Mouse (Mus musculus) embryonic fibroblast, embryonic 13.5 days (primary cell): ENCODE results near the gene Sim2. TPM values are rescaled to one million over a fixed set of nuclear protein-coding genes. Genes with fewer than 3 reads are reported as not detected.

Source experiments
- H3K27ac ChIP-seq: 2 replicates; pipeline ENCODE4 v1.5.1; 2012; ENCODE audit warnings: low read length, control low read depth, inconsistent platforms; ENCODE audit not compliant: insufficient read depth
- H3K4me1 ChIP-seq: 2 replicates; pipeline ENCODE4 v1.6.1; 2011; ENCODE audit warnings: low read length; ENCODE audit not compliant: control insufficient read depth, insufficient read depth
- H3K4me3 ChIP-seq: 2 replicates; pipeline ENCODE4 v1.5.1; 2011; ENCODE audit warnings: mild to moderate bottlenecking, control low read depth, low read length; ENCODE audit not compliant: insufficient read depth
- CTCF ChIP-seq: IDR thresholded peaks from 2 replicates; pipeline ENCODE4 v1.5.1; 2011; ENCODE audit warnings: mild to moderate bottlenecking, control low read depth, low read length, moderate library complexity, borderline replicate concordance; ENCODE audit not compliant: insufficient read depth
- POLR2A ChIP-seq: IDR thresholded peaks from 2 replicates; pipeline ENCODE4 v1.6.1; 2011; ENCODE audit warnings: low read depth, mild to moderate bottlenecking, control low read depth, low read length, moderate library complexity
- polyA plus RNA-seq: library from polyadenylated mRNA; stranded (reverse); fragments of >200 nt; gene quantifications from 2 replicates; pipeline ENCODE4 v1.2.4, GENCODE M21; 2011; ENCODE audit warnings: low read depth; ENCODE audit not compliant: missing spikeins, insufficient read length

Sim2 gene
- polyA plus RNA-seq = 6.9 and 14.6 TPM in 2 replicates

GRCm38 (mm10) chr16:94084711-94085602 lies at the start of gene Sim2:
Gene Sim2 (plus strand): TSS chr16:94084931.
- no peak within 1 kb of the TSS; the same call in 1 of the 2 replicates for H3K27ac ChIP-seq
- no peaks in the 10 kb centered on the region for H3K4me1 ChIP-seq
- TF ChIP-seq CTCF (no peak), POLR2A (no peak)
- H3K4me3 ChIP-seq = peak within 1 kb of the TSS; percentile 38

- H3K27ac ChIP-seq = no peak overlapping the region
- TF ChIP-seq CTCF (peak; percentile 10; the same call in 1 of the 2 replicates), POLR2A (no peak)
- no peak overlapping the region for H3K4me3 ChIP-seq
- H3K4me1 ChIP-seq = peaks cover 10% of the 10 kb centered on the region
Observed at GRCm38 (mm10) chr16:94037280-94037679, 47.5 kb upstream of the Sim2 start.

DNA sequence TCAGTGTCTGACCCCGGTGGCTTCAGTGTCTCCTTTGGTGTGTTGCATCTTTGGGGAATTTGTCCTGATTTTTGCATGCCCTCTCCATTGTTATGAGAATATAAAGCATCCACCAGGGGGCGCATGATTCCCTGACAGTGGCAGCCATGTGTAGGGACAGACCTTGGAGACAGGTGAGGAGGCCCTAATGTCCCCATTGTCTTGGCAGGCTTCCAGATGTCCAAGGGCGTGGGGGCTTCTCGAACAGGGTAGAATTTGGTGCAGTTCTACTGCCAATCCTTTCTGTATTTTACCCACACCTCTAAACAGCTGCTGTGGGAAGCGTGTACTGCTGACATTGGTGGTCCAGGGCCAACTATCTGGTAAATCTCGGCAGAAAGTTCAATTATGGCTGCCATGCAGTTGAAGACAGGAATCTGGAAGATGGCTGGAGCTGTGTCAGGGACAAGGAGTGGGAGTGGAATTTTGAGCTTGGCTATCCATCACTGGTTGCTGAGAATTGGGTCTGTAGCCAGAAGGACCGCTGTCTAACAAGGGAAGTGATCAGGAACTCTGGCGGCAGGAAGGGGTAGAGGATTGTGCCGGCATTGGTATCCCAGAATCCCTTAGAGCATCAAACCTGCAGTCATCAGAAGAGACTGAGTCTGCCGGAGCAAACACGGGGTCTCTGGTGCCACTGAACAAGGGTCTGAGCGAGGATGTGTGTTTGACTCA lies 46.3 kb upstream of the Sim2 start:
- Histone ChIP-seq H3K27ac (no peak overlapping the region), H3K4me3 (no peak overlapping the region), H3K4me1 (peaks cover 10% of the 10 kb centered on the region)
- TF ChIP-seq CTCF (peak; percentile 49; the same call in 1 of the 2 replicates), POLR2A (no peak)

- Histone ChIP-seq H3K4me1 (peaks cover 5% of the 10 kb centered on the region; the same call in 1 of the 2 replicates), H3K27ac (no peak overlapping the region), H3K4me3 (no peak overlapping the region)
- TF ChIP-seq CTCF = no peak
- TF ChIP-seq POLR2A = no peak
Observed at GRCm38 (mm10) chr16:94038986-94039341, 45.8 kb upstream of the Sim2 start.

DNA sequence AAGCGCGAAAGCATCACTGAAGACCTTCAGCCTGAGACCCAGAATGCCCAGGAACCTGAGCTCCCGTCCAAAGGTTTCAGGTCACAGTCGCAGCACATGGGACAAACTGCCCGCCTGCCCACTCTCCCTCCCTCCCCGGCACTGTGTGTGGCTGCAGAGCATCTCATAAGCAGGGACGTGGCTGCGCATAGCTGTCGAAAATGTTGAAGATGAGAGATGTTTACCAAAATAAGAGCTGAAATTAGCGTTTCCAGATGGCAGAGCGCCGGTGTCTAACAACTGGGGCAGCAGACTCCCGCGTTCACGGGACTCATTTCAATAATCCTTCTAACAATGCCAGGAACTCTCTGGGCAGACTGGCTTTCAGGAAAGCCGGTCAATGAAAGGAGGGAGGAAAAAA lies 44.2 kb upstream of the Sim2 start:
- TF ChIP-seq CTCF = no peak
- no peak for TF ChIP-seq POLR2A
- Histone ChIP-seq H3K4me1 (no peaks in the 10 kb centered on the region), H3K4me3 (no peak overlapping the region), H3K27ac (no peak overlapping the region)

- H3K4me3 ChIP-seq = no peak overlapping the region
- no peak overlapping the region for H3K27ac ChIP-seq
- TF ChIP-seq CTCF = no peak
- H3K4me1 ChIP-seq = no peaks in the 10 kb centered on the region
Observed at GRCm38 (mm10) chr16:94041065-94041712, 43.5 kb upstream of the Sim2 start.

- no peak for TF ChIP-seq POLR2A
- no peak for TF ChIP-seq CTCF
- Histone ChIP-seq H3K4me3 (no peak overlapping the region), H3K27ac (no peak overlapping the region), H3K4me1 (no peaks in the 10 kb centered on the region)
Observed at GRCm38 (mm10) chr16:94043797-94044196, 40.9 kb upstream of the Sim2 start.

DNA sequence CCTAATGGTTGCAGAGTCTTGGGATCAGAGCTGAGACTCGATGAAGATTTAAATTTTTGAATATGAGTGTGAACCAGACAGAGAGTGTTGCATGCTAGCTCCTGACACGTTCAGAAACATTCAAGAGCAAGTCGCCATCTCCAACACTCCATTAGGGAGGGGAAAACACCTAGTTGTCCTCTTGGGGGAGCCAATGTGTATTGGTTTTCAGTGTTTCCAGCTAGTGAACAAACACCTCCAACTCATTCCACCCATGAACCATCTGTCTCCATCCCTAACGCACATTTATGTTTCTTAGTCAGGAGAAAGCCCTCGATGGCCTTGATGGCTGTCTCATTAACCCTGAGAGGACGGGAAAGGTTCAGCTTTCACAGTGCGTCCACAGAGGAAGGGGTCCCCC lies 39.7 kb upstream of the Sim2 start:
- no peak overlapping the region for H3K27ac ChIP-seq
- H3K4me1 ChIP-seq = no peaks in the 10 kb centered on the region
- no peak overlapping the region for H3K4me3 ChIP-seq
- no peak for TF ChIP-seq CTCF
- TF ChIP-seq POLR2A = no peak

GRCm38 (mm10) chr16:94050368-94050767 lies 34.4 kb upstream of the Sim2 start:
- no peak overlapping the region for H3K27ac ChIP-seq
- H3K4me1 ChIP-seq = no peaks in the 10 kb centered on the region
- H3K4me3 ChIP-seq = no peak overlapping the region
- no peak for TF ChIP-seq POLR2A
- TF ChIP-seq CTCF = no peak
